Mouse (Mus musculus): ENCODE results near the gene Misp.

- no peak for TF ChIP-seq CTCF (IDR thresholded peaks at IDR 0.05; ENCODE audit: borderline replicate concordance, insufficient read depth, low read length)
- no peak for TF ChIP-seq POLR2A (IDR thresholded peaks at IDR 0.05; ENCODE audit: low read depth, low read length)
Observed at GRCm38 (mm10) chr10:79840091-79840490, 19.3 kb downstream of the Misp start.

Measured in embryonic fibroblast, embryonic 13.5 days (primary cell).